Mouse (Mus musculus): ENCODE data around the gene Gm4491. TPM values are rescaled to one million over a fixed set of nuclear protein-coding genes. Genes with fewer than 3 reads are reported as not detected.

Gm4491 gene
- not detected in 2 replicates for total RNA-seq (2017)

GRCm38 (mm10) chr14:57115823-57116544 lies at the start of gene Gm4491:
TSS of gene Gm4491 (minus strand) at chr14:57115883.
- ATAC-seq (replicated peaks in 1 of 2; ENCODE audit: insufficient read depth in 1 of 2, low FRiP score in 2 of 2, low TSS enrichment in 1 of 2, low read depth in 1 of 2, poor library complexity in 2 of 2, severe bottlenecking in 2 of 2): no peak

GRCm38 (mm10) chr14:57161833-57162232 lies 46.1 kb upstream of the Gm4491 start:
- ATAC-seq (replicated peaks in 1 of 2; ENCODE audit: insufficient read depth in 1 of 2, low FRiP score in 2 of 2, low TSS enrichment in 1 of 2, low read depth in 1 of 2, poor library complexity in 2 of 2, severe bottlenecking in 2 of 2): no peak

GRCm38 (mm10) chr14:57161201-57161600 lies 45.5 kb upstream of the Gm4491 start:
- ATAC-seq (replicated peaks in 1 of 2; ENCODE audit: insufficient read depth in 1 of 2, low FRiP score in 2 of 2, low TSS enrichment in 1 of 2, low read depth in 1 of 2, poor library complexity in 2 of 2, severe bottlenecking in 2 of 2): no peak

- ATAC-seq (replicated peaks in 1 of 2; ENCODE audit: insufficient read depth in 1 of 2, low FRiP score in 2 of 2, low TSS enrichment in 1 of 2, low read depth in 1 of 2, poor library complexity in 2 of 2, severe bottlenecking in 2 of 2): no peak
Observed at GRCm38 (mm10) chr14:57154916-57155315, 39.2 kb upstream of the Gm4491 start.

- no peak for ATAC-seq (replicated peaks in 1 of 2; ENCODE audit: insufficient read depth in 1 of 2, low FRiP score in 2 of 2, low TSS enrichment in 1 of 2, low read depth in 1 of 2, poor library complexity in 2 of 2, severe bottlenecking in 2 of 2)
Observed at GRCm38 (mm10) chr14:57145741-57146140, 30.1 kb upstream of the Gm4491 start.

- ATAC-seq (replicated peaks in 1 of 2; ENCODE audit: insufficient read depth in 1 of 2, low FRiP score in 2 of 2, low TSS enrichment in 1 of 2, low read depth in 1 of 2, poor library complexity in 2 of 2, severe bottlenecking in 2 of 2): no peak
Observed at GRCm38 (mm10) chr14:57135265-57135664, 19.6 kb upstream of the Gm4491 start.

- no peak for ATAC-seq (replicated peaks in 1 of 2; ENCODE audit: insufficient read depth in 1 of 2, low FRiP score in 2 of 2, low TSS enrichment in 1 of 2, low read depth in 1 of 2, poor library complexity in 2 of 2, severe bottlenecking in 2 of 2)
Observed at GRCm38 (mm10) chr14:57133161-57133661, 17.5 kb upstream of the Gm4491 start, which contains the start of gene Gjb6. TSS of gene Gjb6 (minus strand) at chr14:57133611.

GRCm38 (mm10) chr14:57127383-57127782 lies 11.7 kb upstream of the Gm4491 start:
- no peak for ATAC-seq (replicated peaks in 1 of 2; ENCODE audit: insufficient read depth in 1 of 2, low FRiP score in 2 of 2, low TSS enrichment in 1 of 2, low read depth in 1 of 2, poor library complexity in 2 of 2, severe bottlenecking in 2 of 2)

GRCm38 (mm10) chr14:57122295-57122694 lies 6.6 kb upstream of the Gm4491 start:
- ATAC-seq (replicated peaks in 1 of 2; ENCODE audit: insufficient read depth in 1 of 2, low FRiP score in 2 of 2, low TSS enrichment in 1 of 2, low read depth in 1 of 2, poor library complexity in 2 of 2, severe bottlenecking in 2 of 2): no peak

GRCm38 (mm10) chr14:57109194-57109593 lies 6.5 kb downstream of the Gm4491 start:
- ATAC-seq (replicated peaks in 1 of 2; ENCODE audit: insufficient read depth in 1 of 2, low FRiP score in 2 of 2, low TSS enrichment in 1 of 2, low read depth in 1 of 2, poor library complexity in 2 of 2, severe bottlenecking in 2 of 2): peak in 1 of 2 experiments; percentile 44; a peak in 1 of 4 replicates

GRCm38 (mm10) chr14:57107916-57108315 lies 7.8 kb downstream of the Gm4491 start:
- no peak for ATAC-seq (replicated peaks in 1 of 2; ENCODE audit: insufficient read depth in 1 of 2, low FRiP score in 2 of 2, low TSS enrichment in 1 of 2, low read depth in 1 of 2, poor library complexity in 2 of 2, severe bottlenecking in 2 of 2)

GRCm38 (mm10) chr14:57107091-57107490 lies 8.6 kb downstream of the Gm4491 start:
- no peak for ATAC-seq (replicated peaks in 1 of 2; ENCODE audit: insufficient read depth in 1 of 2, low FRiP score in 2 of 2, low TSS enrichment in 1 of 2, low read depth in 1 of 2, poor library complexity in 2 of 2, severe bottlenecking in 2 of 2)

GRCm38 (mm10) chr14:57105721-57106120 lies 10.0 kb downstream of the Gm4491 start:
- ATAC-seq (replicated peaks in 1 of 2; ENCODE audit: insufficient read depth in 1 of 2, low FRiP score in 2 of 2, low TSS enrichment in 1 of 2, low read depth in 1 of 2, poor library complexity in 2 of 2, severe bottlenecking in 2 of 2): no peak

- no peak for ATAC-seq (replicated peaks in 1 of 2; ENCODE audit: insufficient read depth in 1 of 2, low FRiP score in 2 of 2, low TSS enrichment in 1 of 2, low read depth in 1 of 2, poor library complexity in 2 of 2, severe bottlenecking in 2 of 2)
Observed at GRCm38 (mm10) chr14:57105111-57105510, 10.6 kb downstream of the Gm4491 start.

- peak in 1 of 2 experiments; percentile 15; a peak in 1 of 4 replicates for ATAC-seq (replicated peaks in 1 of 2; ENCODE audit: insufficient read depth in 1 of 2, low FRiP score in 2 of 2, low TSS enrichment in 1 of 2, low read depth in 1 of 2, poor library complexity in 2 of 2, severe bottlenecking in 2 of 2)
Observed at GRCm38 (mm10) chr14:57104106-57105023, 11.3 kb downstream of the Gm4491 start, which contains the start of gene Gjb2. TSS of gene Gjb2 (minus strand) at chr14:57104702.

GRCm38 (mm10) chr14:57103711-57104105 lies 12.0 kb downstream of the Gm4491 start:
- ATAC-seq (replicated peaks in 1 of 2; ENCODE audit: insufficient read depth in 1 of 2, low FRiP score in 2 of 2, low TSS enrichment in 1 of 2, low read depth in 1 of 2, poor library complexity in 2 of 2, severe bottlenecking in 2 of 2): no peak

GRCm38 (mm10) chr14:57103121-57103520 lies 12.6 kb downstream of the Gm4491 start:
- ATAC-seq (replicated peaks in 1 of 2; ENCODE audit: insufficient read depth in 1 of 2, low FRiP score in 2 of 2, low TSS enrichment in 1 of 2, low read depth in 1 of 2, poor library complexity in 2 of 2, severe bottlenecking in 2 of 2): no peak

- no peak for ATAC-seq (replicated peaks in 1 of 2; ENCODE audit: insufficient read depth in 1 of 2, low FRiP score in 2 of 2, low TSS enrichment in 1 of 2, low read depth in 1 of 2, poor library complexity in 2 of 2, severe bottlenecking in 2 of 2)
Observed at GRCm38 (mm10) chr14:57101623-57102022, 14.1 kb downstream of the Gm4491 start.
